Mouse (Mus musculus) lung, embryonic 15.5 days (tissue): ENCODE measurements around the gene Polg. TPM values are rescaled to one million over a fixed set of nuclear protein-coding genes. Genes with fewer than 3 reads are reported as not detected.

Experiments used
- microRNA-seq: library from miRNA; unstranded; fragments of <30 nt; microRNA quantifications from one replicate; pipeline ENCODE4, GENCODE M21; 2016
- polyA plus RNA-seq: library from polyadenylated mRNA; unstranded; fragments of >200 nt; fragmentation: Nextera tagmentation; extraction: Ambion mirVana; gene quantifications from 2 replicates; pipeline ENCODE4 v1.2.1, GENCODE M21; 2015

Gene Polg
- polyA plus RNA-seq, 1 experiment from 2014 or later: 44.6 TPM

Small RNAs within 50 kb of the gene (microRNA-seq; reads per million reads assigned to microRNA genes)
- 3.3 reads per million, percentile 15 among the genes with 10 or more reads in this experiment for gene Mir9-3

Other genes starting within 250 kb of the Polg start
- 16.5 and 17.1 TPM in 2 replicates for gene Abhd2, start 193.2 kb downstream of the Polg start, polyA plus RNA-seq
- 0.16 and 0.30 TPM in 2 replicates for gene Rlbp1, start 79.3 kb downstream of the Polg start, polyA plus RNA-seq
- 14.5 and 15.1 TPM in 2 replicates for gene Fanci, start 74.4 kb downstream of the Polg start, polyA plus RNA-seq
- gene Rhcg, start 151.3 kb upstream of the Polg start, polyA plus RNA-seq: 0.17 TPM in 1 of 2 replicates, not detected in the other
- 11.5 and 12.6 TPM in 2 replicates for gene Ticrr, start 193.8 kb upstream of the Polg start, polyA plus RNA-seq
- 5.0 TPM in 2 replicates for gene Kif7, start 249.4 kb upstream of the Polg start, polyA plus RNA-seq